Mouse (Mus musculus) bone marrow macrophage, adult 2 months (primary cell): ENCODE measurements around the gene Mcm5.

ENCODE experiments used
- CTCF ChIP-seq: IDR thresholded peaks from 2 replicates; pipeline ENCODE4 v1.5.1; 2012; ENCODE audit warnings: low read depth, mild to moderate bottlenecking, low read length, moderate library complexity
- POLR2A ChIP-seq: IDR thresholded peaks from 2 replicates; pipeline ENCODE4 v1.6.1; 2012; ENCODE audit warnings: mild to moderate bottlenecking, low read depth, low read length, borderline replicate concordance

GRCm38 (mm10) chr8:75071627-75072346, 37.6 kb upstream of the Mcm5 start:
- TF ChIP-seq CTCF: peak; percentile 77
- no peak for TF ChIP-seq POLR2A
